Mouse (Mus musculus) midbrain, embryonic 13.5 days (tissue): ENCODE data around the gene Litaf. TPM values are rescaled to one million over a fixed set of nuclear protein-coding genes. Genes with fewer than 3 reads are reported as not detected.
A peak's percentile ranks its signal among the peaks of the same experiment; 100 is the strongest.

Experiments
- ATAC-seq: fragments of 200-750 bp; cut with Nextera tagmentation; 2 replicates; pipeline ENCODE4 v1.8.0; 2017; ENCODE audit warnings: mild to moderate bottlenecking, moderate TSS enrichment, moderate library complexity
- H3K27ac ChIP-seq: fragments of 300-500 bp; sonication (generic); 2 replicates; pipeline ENCODE4 v1.5.1; 2015; ENCODE audit warnings: inconsistent platforms, mild to moderate bottlenecking, moderate library complexity
- H3K27me3 ChIP-seq: fragments of 300-500 bp; sonication (generic); 2 replicates; pipeline ENCODE4 v1.6.1; 2015; ENCODE audit warnings: mild to moderate bottlenecking, inconsistent platforms
- H3K36me3 ChIP-seq: fragments of 300-500 bp; sonication (generic); 2 replicates; pipeline ENCODE4 v1.6.1; 2015; ENCODE audit warnings: mild to moderate bottlenecking, inconsistent platforms
- H3K4me1 ChIP-seq: fragments of 300-500 bp; sonication (generic); replicated peaks from 2 replicates; pipeline ENCODE4 v1.6.1; 2015; ENCODE audit warnings: inconsistent platforms
- H3K4me2 ChIP-seq: fragments of 300-500 bp; sonication (generic); replicated peaks from 2 replicates; pipeline ENCODE4 v1.6.1; 2015; ENCODE audit warnings: moderate library complexity, mild to moderate bottlenecking, inconsistent platforms
- H3K4me3 ChIP-seq: fragments of 300-500 bp; sonication (generic); replicated peaks from 2 replicates; pipeline ENCODE4 v1.5.1; 2015; ENCODE audit warnings: mild to moderate bottlenecking, inconsistent platforms
- H3K9ac ChIP-seq: fragments of 300-500 bp; sonication (generic); replicated peaks from 2 replicates; pipeline ENCODE4 v1.6.1; 2015; ENCODE audit warnings: mild to moderate bottlenecking, inconsistent platforms
- H3K9me3 ChIP-seq: fragments of 300-500 bp; sonication (generic); 2 replicates; pipeline ENCODE4 v1.6.1; 2016; ENCODE audit warnings: mild to moderate bottlenecking, inconsistent platforms
- WGBS: fragments of 180-500 bp; shearing (Covaris S2); methylation state at CpG from one replicate; pipeline ENCODE4 v1.1.7; 2015; 5-methylcytosine and 5-hydroxymethylcytosine counted together
- polyA plus RNA-seq: library from polyadenylated mRNA; unstranded; fragments of >200 nt; fragmentation: Nextera tagmentation; extraction: Ambion mirVana; gene quantifications from 2 replicates; pipeline ENCODE4 v1.2.1, GENCODE M21; 2015

Gene Litaf
- polyA plus RNA-seq, 1 experiment from 2014 or later, result 33.5 TPM

DNA sequence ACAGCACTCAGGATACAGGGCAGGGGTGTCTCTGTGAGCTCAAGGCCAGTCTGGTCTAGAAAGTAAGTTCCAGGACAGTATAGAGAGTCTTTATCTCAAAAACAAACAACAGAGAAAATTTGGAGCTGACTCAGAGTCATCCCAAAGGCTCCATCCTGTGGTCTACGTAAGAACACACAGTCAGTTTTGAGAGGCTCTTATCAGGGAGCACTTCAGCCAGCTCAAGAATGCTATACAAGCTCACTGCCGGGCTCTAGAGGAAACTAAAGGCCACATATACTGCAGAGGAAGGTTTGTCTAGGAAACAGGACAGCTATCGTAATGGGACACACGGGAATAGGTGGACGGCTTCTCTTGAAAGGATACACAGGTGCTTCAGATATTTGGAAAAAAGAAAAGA, 122.7 kb downstream of the Litaf start:
- H3K4me2 ChIP-seq, result no peak overlapping the region
- H3K9ac ChIP-seq, result no peak overlapping the region
- H3K4me3 ChIP-seq, result no peak overlapping the region
- no peaks in the 10 kb centered on the region for H3K4me1 ChIP-seq
- H3K9me3 ChIP-seq, result no peaks in the 10 kb centered on the region
- no peaks in the 10 kb centered on the region for H3K36me3 ChIP-seq
- H3K27ac ChIP-seq, result no peak overlapping the region
- ATAC-seq, result no peak
- no peaks in the 10 kb centered on the region for H3K27me3 ChIP-seq
- WGBS, result 73% methylated on average over 5 of the region's 5 CpGs

DNA sequence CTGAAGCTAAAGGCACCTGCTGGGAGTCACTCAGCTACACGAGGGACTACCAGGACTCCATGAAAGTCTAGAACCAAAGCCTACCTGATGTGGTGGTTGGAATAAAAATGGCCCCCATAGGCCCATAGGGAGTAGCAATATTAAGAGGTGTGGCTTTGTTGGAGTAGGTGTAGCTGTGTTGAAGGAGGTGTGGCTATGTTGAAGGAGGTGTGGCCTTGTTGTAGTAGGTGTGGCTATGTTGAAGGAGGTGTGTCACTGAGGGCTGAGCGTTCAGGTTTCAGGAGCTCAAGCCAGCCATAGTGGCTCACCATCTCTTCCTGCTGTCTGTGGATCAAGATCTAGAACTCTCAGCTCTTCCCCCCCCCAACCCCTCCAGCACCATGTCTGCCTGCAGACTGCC, 125.3 kb downstream of the Litaf start:
- no peak overlapping the region for H3K4me2 ChIP-seq
- H3K36me3 ChIP-seq, result no peaks in the 10 kb centered on the region
- H3K9ac ChIP-seq, result no peak overlapping the region
- no peak for ATAC-seq
- no peaks in the 10 kb centered on the region for H3K27me3 ChIP-seq
- H3K4me3 ChIP-seq, result no peak overlapping the region
- H3K9me3 ChIP-seq, result no peaks in the 10 kb centered on the region
- no peak overlapping the region for H3K27ac ChIP-seq
- H3K4me1 ChIP-seq, result peaks cover 12% of the 10 kb centered on the region
- WGBS, result 84% methylated on average over 2 of the region's 2 CpGs

DNA sequence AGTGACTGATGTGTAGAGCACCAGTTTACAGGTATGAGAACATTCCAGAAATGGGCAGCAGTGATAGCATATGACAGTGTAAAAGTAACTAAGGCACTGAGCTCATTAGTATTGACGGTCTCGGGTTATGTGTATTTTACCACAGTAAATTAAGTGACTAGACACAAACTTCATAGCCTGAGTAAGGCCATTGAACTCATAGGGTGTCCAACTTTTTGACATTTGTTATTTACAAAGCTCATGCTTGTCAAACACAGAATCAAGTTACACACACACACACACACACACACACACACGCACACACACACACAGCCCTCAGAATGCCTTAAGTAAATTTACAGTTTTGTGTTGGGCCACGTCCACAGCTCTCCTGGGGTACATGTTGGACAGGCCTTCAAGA, 126.0 kb downstream of the Litaf start:
- Histone ChIP-seq H3K27ac (no peak overlapping the region), H3K9ac (no peak overlapping the region), H3K27me3 (no peaks in the 10 kb centered on the region), H3K4me1 (peaks cover 12% of the 10 kb centered on the region), H3K9me3 (no peaks in the 10 kb centered on the region), H3K4me3 (no peak overlapping the region), H3K4me2 (no peak overlapping the region), H3K36me3 (no peaks in the 10 kb centered on the region)
- 84% methylated on average over 4 of the region's 4 CpGs for WGBS
- ATAC-seq, result no peak

DNA sequence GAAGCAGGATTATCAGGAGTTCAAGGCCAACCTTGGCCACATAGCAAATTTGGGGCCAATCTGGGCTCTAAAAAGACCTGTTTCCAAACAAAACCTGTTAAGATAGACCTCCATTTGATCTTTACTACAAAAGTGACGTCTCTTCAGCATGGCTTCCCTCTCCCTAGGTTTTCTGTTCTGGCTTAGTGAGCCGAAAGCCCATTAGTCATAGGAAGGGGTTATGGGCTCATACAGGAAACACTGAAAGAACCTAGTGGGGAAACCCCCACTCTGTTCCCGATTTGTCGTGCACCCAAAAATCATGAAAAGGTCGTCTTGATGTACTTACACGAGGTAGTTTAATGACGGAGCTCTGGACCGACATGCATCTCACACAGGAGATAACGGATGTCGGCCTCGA, 128.5 kb downstream of the Litaf start:
- Histone ChIP-seq H3K9me3 (no peaks in the 10 kb centered on the region), H3K4me1 (peaks cover 12% of the 10 kb centered on the region), H3K36me3 (no peaks in the 10 kb centered on the region), H3K9ac (no peak overlapping the region), H3K4me2 (no peak overlapping the region), H3K27ac (no peak overlapping the region), H3K27me3 (no peaks in the 10 kb centered on the region), H3K4me3 (no peak overlapping the region)
- no peak for ATAC-seq
- 88% methylated on average over 11 of the region's 11 CpGs for WGBS

DNA sequence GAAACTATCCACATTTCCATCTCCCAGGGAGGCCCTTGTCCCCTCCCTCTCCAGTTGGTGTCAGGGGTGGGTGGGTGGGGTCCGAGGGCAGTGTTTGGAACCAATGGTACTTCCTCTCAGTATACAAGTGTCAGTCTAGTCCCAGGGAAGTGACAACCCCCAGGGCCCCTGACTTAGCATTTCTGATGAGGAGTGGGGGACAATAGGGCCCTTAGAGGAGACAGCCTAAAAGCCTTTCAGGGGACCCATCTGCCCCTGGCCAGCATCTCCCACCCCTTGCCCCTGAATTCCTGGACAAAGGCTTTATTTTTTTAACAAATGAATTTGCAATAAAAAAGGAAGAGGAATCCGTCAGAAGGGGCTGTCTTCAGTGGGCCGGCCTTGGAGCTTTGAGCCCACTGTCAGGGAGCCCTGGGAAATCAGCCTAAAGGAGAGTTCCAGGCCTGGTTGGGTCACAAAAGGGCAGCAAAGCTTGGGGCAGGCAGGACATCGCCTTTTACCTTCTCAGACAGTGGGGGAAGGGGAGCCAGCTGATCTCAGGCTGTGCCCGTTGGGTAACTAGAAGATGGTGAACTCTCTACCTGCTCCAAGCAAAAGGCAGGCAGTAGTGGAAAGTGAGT, 129.1 kb downstream of the Litaf start:
- no peaks in the 10 kb centered on the region for H3K9me3 ChIP-seq
- H3K4me1 ChIP-seq, result peaks cover 12% of the 10 kb centered on the region
- 14% methylated on average over 5 of the region's 5 CpGs for WGBS
- H3K4me2 ChIP-seq, result no peak overlapping the region
- H3K36me3 ChIP-seq, result no peaks in the 10 kb centered on the region
- no peak overlapping the region for H3K27ac ChIP-seq
- H3K9ac ChIP-seq, result no peak overlapping the region
- no peaks in the 10 kb centered on the region for H3K27me3 ChIP-seq
- H3K4me3 ChIP-seq, result no peak overlapping the region
- peak; percentile 53; the same call in 1 of the 2 replicates for ATAC-seq

DNA sequence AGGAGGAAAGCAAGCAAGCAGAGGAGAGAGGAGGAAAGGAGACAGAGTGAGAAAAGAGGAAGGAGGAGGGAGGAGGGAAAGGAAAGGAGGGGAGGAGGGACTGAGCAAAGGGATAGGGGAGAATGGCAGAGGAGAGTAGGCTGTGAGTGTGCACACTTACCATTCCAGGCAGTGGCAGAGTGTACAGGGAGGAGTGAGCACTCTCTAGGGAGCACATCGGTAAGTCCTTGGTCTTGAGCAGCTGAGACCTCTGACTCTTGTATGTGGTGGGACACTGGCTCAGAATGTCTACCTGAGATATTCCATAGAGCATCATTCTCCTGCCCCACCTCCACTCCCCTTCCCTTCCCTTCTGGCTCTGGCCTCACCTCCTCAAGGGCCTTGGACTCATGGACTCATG, 131.9 kb downstream of the Litaf start:
- H3K4me1 ChIP-seq, result peaks cover 12% of the 10 kb centered on the region
- no peak overlapping the region for H3K9ac ChIP-seq
- H3K27ac ChIP-seq, result no peak overlapping the region
- peaks cover 5% of the 10 kb centered on the region; the same call in 1 of the 2 replicates for H3K9me3 ChIP-seq
- no peaks in the 10 kb centered on the region for H3K27me3 ChIP-seq
- H3K4me2 ChIP-seq, result no peak overlapping the region
- WGBS, result 100% methylated on average over 1 of the region's 1 CpGs
- no peak overlapping the region for H3K4me3 ChIP-seq
- no peaks in the 10 kb centered on the region for H3K36me3 ChIP-seq
- ATAC-seq, result no peak

DNA sequence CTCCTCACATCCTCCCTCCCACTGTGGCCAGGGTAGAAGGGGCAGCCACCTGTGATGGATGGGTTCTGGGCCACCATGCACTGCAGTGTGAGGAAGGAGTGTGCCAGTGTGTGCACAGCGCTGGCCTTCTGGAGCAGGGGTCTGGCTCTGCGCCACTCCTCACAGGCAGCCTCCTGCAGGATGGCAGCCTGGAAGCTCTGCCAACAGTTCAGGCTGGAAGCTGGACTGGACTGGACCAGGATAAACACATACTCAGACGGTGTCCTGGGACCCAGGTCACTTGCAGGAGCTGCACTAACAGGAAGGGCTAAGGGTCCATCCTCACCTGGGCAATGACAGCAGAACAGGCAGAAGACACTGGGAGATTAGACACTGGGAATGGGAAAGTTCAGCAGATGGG, 132.6 kb downstream of the Litaf start:
- Histone ChIP-seq H3K4me1 (peaks cover 12% of the 10 kb centered on the region), H3K4me3 (no peak overlapping the region)
- WGBS, result 78% methylated on average over 3 of the region's 3 CpGs

GRCm38 (mm10) chr16:10927026-10927425, 138.9 kb downstream of the Litaf start:
- peaks cover 5% of the 10 kb centered on the region; the same call in 1 of the 2 replicates for H3K9me3 ChIP-seq
- ATAC-seq, result no peak
- H3K4me1 ChIP-seq, result no peaks in the 10 kb centered on the region
- H3K9ac ChIP-seq, result no peak overlapping the region
- WGBS, result 100% methylated on average over 1 of the region's 1 CpGs
- no peak overlapping the region for H3K4me2 ChIP-seq
- H3K4me3 ChIP-seq, result no peak overlapping the region
- no peaks in the 10 kb centered on the region for H3K27me3 ChIP-seq
- no peaks in the 10 kb centered on the region for H3K36me3 ChIP-seq
- no peak overlapping the region for H3K27ac ChIP-seq

More for the DNA sequence above, 132.6 kb downstream of the Litaf start:
- no peaks in the 10 kb centered on the region for H3K36me3 ChIP-seq
- no peak for ATAC-seq
- H3K9me3 ChIP-seq, result peaks cover 5% of the 10 kb centered on the region; the same call in 1 of the 2 replicates
- no peak overlapping the region for H3K4me2 ChIP-seq
- no peak overlapping the region for H3K9ac ChIP-seq
- H3K27me3 ChIP-seq, result no peaks in the 10 kb centered on the region
- H3K27ac ChIP-seq, result no peak overlapping the region

DNA sequence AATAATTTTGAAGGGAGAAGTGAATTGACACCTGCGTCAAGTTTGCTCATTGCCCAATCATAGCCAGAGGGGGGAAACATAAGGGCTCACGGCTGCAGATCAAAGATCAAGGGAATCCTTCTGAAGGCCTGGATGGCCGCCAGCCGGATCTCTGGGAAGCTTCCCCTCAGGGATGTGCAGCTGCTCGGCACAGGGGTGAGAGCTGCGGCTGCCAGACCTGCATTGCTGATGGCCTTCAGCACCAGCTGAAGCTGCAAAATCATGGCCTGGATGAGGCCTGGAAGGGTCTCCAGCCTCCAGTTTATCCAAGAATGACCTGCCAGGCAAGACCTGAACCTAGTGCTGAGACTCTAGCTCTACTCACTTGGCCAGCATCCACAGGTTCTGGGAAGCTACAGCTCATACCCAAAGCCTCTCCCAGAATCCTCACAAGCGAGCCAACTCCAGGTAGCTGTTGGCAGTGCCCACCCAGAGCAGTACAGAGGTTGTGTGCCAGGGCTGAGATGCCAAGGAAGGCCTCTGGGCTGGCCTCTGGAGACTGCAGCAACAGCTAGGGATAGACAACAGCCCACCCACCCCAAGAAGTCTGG, 140.3 kb downstream of the Litaf start:
- Histone ChIP-seq H3K27me3 (no peaks in the 10 kb centered on the region), H3K9ac (no peak overlapping the region), H3K4me2 (no peak overlapping the region), H3K27ac (no peak overlapping the region), H3K4me1 (no peaks in the 10 kb centered on the region), H3K9me3 (peaks cover 3% of the 10 kb centered on the region; the same call in 1 of the 2 replicates), H3K4me3 (no peak overlapping the region), H3K36me3 (no peaks in the 10 kb centered on the region)
- WGBS, result 45% methylated on average over 7 of the region's 7 CpGs
- no peak for ATAC-seq

DNA sequence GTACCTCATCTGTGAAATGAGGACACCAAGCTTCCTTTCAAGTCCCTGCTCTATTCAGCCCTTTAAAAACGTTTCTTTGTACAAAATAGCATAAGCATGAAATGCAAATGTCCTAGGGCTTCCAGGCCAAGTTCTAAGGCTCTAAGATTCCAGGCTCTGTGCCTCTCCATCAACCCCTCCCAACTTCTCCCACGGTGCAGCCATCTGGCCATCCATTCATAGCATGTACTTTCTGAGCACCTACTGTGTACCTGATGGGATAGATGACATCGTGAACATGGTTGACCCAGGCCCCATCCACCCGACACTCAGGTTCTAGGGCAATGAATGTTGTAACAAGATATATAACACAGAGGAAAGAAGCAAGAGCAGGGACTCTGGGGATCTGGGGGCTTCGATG, 142.4 kb downstream of the Litaf start:
- 68% methylated on average over 5 of the region's 5 CpGs for WGBS
- H3K27me3 ChIP-seq, result no peaks in the 10 kb centered on the region
- H3K4me1 ChIP-seq, result no peaks in the 10 kb centered on the region

DNA sequence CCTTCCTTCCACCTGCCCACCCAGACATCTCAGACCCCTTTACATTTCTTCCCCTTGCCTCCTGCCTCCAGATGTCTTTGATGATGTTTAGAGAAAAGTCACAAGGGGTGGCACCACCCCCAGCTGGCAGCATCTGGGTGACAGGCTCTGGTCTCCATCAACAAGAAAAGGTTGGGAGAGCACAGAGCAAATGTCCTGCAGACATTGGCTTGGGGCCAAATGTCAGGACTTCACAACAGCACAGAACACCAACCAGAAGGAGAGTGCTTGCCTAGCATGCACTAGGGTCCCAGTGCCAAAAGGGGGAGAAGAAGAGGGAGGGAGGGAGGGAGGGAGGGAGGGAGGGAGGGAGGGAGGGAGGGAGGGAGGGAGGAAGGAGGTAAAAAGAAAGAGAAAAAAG, 146.1 kb downstream of the Litaf start:
- no peak for ATAC-seq
- no peak overlapping the region for H3K4me3 ChIP-seq

More for the DNA sequence above, 142.4 kb downstream of the Litaf start:
- ATAC-seq, result no peak
- Histone ChIP-seq H3K4me3 (no peak overlapping the region), H3K27ac (no peak overlapping the region), H3K4me2 (no peak overlapping the region), H3K9me3 (no peaks in the 10 kb centered on the region), H3K36me3 (no peaks in the 10 kb centered on the region), H3K9ac (no peak overlapping the region)

DNA sequence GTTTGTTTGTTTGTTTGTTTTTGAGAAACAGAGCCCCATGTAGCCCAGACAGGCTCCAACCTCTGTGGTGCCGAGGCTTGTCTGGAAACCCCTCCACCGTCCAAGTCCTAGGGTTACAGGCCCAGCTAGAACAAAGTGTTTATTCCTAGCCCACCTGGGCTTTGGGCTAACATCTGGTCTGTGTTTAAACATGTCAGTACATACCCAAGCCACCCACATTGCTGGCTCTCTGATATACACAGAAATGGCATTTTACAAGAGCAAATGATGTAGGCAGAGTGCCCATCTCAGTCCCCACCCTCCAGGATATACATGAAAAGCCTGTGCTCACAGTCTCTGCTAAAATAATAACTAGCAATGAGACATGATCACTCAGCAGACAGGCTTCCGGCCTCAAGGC, 149.7 kb downstream of the Litaf start:
- no peak overlapping the region for H3K4me2 ChIP-seq
- no peaks in the 10 kb centered on the region for H3K4me1 ChIP-seq
- H3K36me3 ChIP-seq, result no peaks in the 10 kb centered on the region
- no peaks in the 10 kb centered on the region for H3K27me3 ChIP-seq
- WGBS, result 88% methylated on average over 3 of the region's 3 CpGs
- no peak for ATAC-seq
- H3K9me3 ChIP-seq, result no peaks in the 10 kb centered on the region
- H3K9ac ChIP-seq, result no peak overlapping the region
- no peak overlapping the region for H3K27ac ChIP-seq
- no peak overlapping the region for H3K4me3 ChIP-seq

More for the DNA sequence above, 146.1 kb downstream of the Litaf start:
- Histone ChIP-seq H3K27ac (no peak overlapping the region), H3K4me1 (no peaks in the 10 kb centered on the region), H3K36me3 (no peaks in the 10 kb centered on the region), H3K9me3 (no peaks in the 10 kb centered on the region), H3K9ac (no peak overlapping the region), H3K27me3 (no peaks in the 10 kb centered on the region), H3K4me2 (no peak overlapping the region)

- no peak overlapping the region for H3K9ac ChIP-seq
- WGBS, result 97% methylated on average over 4 of the region's 4 CpGs
Observed at GRCm38 (mm10) chr16:10915066-10915465, 150.9 kb downstream of the Litaf start.

More at GRCm38 (mm10) chr16:10915066-10915465, 150.9 kb downstream of the Litaf start:
- H3K4me2 ChIP-seq, result no peak overlapping the region
- H3K4me1 ChIP-seq, result no peaks in the 10 kb centered on the region
- no peaks in the 10 kb centered on the region for H3K27me3 ChIP-seq
- no peaks in the 10 kb centered on the region for H3K36me3 ChIP-seq
- no peaks in the 10 kb centered on the region for H3K9me3 ChIP-seq
- no peak for ATAC-seq
- H3K27ac ChIP-seq, result no peak overlapping the region
- no peak overlapping the region for H3K4me3 ChIP-seq
